Mouse (Mus musculus): ENCODE measurements at regions not wholly inside any gene's neighbourhood (a gene's known extent, or its start where the extent isn't known, plus 50 kb on each side); places are given as distances from the start of the nearest gene placed in this dataset.

GRCm38 (mm10) chr15:63036241-63036640 lies 808.7 kb downstream of the Gsdmc2 start:
- no peak for DNase-seq (ENCODE audit: low spot score in 2 of 2)

DNA sequence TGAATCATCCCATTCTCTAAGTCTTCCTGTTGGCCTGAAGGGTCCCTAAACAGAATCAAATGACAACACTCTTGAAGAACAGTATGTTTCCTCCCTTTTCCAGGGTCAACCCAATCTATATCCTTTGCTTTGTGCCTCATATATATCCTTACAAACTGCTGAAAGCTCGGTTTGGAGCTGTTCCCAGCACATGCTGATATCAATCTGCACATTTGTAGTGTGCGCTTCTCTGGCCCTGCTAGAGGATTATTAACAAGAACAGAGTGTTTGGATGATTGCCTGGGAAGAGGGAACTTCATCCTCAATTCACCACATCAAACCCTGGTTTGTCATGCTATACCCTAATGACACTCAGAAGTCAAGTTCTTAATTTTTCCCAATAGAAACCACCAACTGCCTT lies 824.2 kb downstream of the Gsdmc2 start:
- no peak for DNase-seq (ENCODE audit: low spot score in 2 of 2)

GRCm38 (mm10) chr15:63017966-63018365 lies 827.0 kb downstream of the Gsdmc2 start:
- DNase-seq (ENCODE audit: low spot score in 2 of 2) = peak in 1 of 2 experiments; percentile 28

- DNase-seq (ENCODE audit: low spot score in 2 of 2) = no peak
Measured at GRCm38 (mm10) chr15:63006471-63007228, 838.3 kb downstream of the Gsdmc2 start.

DNA sequence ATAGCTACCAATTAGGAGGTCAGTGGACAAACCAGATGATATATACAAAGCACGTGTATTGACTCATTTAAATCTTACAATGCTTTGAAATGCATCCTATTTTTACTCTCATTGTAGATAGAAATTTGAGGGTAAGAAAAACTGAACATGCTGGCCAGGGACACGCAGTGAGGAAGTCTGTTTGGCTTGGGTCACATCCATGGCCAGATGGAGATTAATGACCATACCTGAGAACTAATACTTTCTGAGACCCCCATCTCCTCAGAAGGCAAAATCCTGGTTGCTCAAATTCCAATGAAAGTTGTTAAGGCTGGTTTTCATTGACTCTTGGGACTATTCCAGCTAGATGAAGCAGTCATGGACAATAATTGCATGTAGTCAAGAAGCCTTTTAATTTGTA lies 850.3 kb downstream of the Gsdmc2 start:
- no peak for DNase-seq (ENCODE audit: low spot score in 2 of 2)

DNA sequence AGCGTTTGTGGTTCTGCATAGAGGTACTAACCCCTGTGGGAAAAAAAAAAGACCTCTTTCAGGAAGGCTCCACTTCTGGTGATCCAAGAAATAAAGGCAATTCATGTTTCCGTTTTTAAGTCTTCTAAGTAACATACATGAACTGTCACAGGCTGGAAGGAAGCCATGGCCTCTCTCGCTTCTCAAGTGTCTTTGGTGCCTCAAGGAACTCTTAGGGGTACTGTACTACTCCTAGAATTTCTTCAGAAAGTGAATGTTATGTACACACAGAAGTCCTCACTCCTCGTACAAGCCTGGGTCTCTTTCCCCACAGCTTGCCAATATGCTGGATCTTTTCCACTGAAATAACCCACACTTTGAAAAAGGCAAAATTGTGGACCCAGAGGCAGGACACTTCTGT lies 858.1 kb downstream of the Gsdmc2 start:
- no peak for DNase-seq (ENCODE audit: low spot score in 2 of 2)

- DNase-seq (ENCODE audit: low spot score in 2 of 2) = no peak
Measured at GRCm38 (mm10) chr15:62986147-62986546, 858.8 kb downstream of the Gsdmc2 start.

DNA sequence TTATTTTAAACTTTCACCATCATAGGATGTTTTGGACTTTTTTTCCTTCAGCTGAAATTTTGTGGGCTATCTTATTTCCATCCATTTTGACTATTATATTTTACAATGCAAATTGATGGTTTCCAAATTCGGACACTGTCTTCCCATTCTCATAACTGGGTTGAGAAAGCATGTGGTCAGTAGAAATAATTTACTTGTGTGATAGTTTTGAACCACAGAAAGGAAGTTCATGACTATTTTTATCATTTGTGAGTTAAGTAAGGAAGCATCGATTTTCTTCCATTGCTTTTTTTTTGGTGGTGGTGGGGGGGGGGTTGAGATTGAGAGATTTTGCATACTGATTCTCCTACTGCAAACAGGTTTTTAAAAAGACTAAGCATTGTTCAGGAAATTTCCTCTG lies 874.4 kb downstream of the Gsdmc2 start:
- no peak for DNase-seq (ENCODE audit: low spot score in 2 of 2)

- DNase-seq (ENCODE audit: low spot score in 2 of 2) = no peak
Measured at GRCm38 (mm10) chr15:62962681-62963080, 882.3 kb downstream of the Gsdmc2 start.

- no peak for DNase-seq (ENCODE audit: low spot score in 2 of 2)
Measured at GRCm38 (mm10) chr15:62960623-62961022, 884.4 kb downstream of the Gsdmc2 start.

DNA sequence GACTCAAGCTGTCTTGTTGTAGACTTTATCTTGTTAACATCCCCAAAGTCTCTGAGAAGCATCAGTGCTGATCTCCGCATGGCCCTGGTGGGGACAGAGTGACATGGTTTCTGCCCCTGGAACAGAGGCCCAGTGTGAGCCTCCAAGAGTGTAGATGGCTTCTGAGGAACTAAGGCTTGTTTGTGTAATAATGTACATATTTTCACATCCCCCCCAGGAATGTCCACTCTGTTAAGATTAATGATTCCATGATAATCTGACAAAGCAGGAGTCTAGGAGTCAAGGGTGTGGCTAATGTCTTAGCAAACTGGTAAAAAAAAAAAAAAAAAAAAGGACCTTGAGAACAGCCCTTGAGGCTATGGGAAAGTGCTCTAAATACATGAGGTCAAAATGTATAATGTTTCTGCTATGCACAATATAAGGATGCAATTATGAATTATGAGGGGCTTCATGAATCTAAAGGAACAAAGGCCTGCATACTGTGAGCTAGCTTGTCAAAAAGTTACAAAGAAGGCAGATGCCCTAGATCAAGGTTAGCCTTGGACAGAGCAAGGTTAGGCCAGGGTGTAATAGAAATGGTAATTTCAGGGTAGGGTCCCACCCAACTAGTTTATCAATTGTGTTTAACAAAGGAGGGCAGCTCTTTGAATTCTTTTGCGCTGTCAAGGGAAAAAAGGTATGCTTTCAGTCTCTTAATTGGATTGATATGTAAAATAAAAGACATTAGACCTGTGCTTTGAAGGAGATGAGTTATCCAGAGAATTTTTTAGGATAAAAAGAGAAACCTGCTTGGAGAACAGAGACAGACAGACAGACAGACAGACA lies 886.3 kb downstream of the Gsdmc2 start:
- DNase-seq (ENCODE audit: low spot score in 2 of 2) = no peak

DNA sequence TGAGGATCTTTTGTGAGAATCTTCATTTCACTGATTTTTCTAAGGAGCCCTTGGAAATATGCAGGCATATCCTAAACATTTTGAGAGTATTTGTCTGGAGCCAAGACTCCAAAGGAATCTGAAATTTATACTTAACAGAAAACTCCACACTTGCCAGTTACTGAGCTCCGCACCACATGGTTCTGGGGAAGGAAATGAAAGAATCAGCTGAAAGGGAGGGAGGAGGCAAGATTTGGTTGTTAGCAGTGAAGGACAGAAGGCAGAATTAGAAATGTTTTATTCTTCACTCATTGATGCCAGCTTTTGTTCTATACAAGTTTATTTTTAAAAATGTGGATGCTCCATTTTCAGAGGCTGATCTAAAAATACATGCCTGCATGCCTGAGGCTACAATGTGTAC lies 890.1 kb downstream of the Gsdmc2 start:
- no peak for DNase-seq (ENCODE audit: low spot score in 2 of 2)

GRCm38 (mm10) chr15:62954322-62954820 lies 890.6 kb downstream of the Gsdmc2 start:
- DNase-seq (ENCODE audit: low spot score in 2 of 2) = no peak

DNA sequence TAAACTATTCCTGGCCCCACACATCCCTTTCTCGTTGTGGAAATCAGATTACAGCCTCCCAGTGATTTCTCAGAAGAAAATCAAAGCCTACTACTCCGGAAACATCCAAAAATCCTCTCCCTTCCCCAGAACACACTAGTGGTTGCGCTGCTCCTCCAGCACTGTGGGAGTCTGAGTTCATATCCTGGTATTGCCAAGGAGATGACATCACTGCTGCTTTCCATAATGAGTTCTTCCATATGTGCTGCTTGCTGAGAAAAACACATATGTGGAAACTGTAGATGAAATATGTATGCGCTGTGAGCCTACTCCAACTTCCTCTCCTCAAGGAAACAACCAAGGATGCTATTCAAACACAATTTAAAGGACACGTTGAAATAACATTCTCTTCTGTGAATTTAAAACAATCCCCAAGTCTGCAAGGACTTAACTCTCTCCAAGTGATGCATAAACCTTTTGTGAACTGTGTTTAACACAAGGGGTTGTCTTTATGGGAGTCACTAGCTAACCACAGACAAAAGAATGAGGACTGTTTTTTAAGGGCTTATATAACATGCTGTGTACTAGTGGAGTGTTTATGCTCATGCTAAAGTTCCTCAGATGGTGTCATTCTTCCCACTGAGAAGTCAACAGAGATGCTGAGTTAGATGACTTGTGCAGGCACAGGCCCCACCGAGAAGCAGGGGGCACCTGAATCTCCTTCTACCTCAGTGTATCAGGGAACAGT lies 891.6 kb downstream of the Gsdmc2 start:
- DNase-seq (ENCODE audit: low spot score in 2 of 2) = no peak

DNA sequence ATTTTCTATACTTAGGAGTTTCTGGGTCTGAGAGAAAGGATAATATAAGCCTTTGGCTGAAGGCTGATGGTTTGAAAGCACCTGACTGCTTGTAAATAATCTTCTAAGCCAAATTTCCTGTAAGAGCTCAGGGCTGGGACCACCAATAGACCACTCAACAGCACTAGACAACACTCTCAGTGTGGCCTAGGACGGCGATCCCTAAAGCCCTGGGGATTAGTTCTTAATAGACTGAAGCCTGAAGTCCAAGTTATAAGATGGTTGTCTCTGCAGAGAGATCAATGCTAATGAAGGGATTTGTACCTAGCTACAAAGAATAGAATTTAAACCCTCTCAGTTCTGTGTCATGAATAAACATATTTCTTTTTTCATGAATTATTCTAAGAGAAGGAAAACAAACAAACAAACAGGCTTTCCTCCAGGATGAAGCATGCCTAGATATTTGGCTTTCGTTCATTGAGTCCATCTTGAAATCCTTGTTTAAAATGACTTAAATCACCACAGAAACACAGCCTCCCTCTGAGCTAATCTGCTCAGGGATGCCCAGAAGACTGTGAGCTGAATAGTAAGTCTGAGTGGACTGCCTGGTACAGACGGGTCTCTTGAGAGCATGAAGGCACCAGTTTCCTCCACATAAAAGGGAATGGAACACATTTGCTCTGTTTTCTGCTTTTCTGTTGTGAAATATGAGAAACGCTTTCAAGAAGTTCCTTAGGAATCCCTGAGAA lies 892.3 kb downstream of the Gsdmc2 start:
- no peak for DNase-seq (ENCODE audit: low spot score in 2 of 2)

- peak in 1 of 2 experiments; percentile 17 for DNase-seq (ENCODE audit: low spot score in 2 of 2)
Measured at GRCm38 (mm10) chr15:62939416-62939815, 905.6 kb downstream of the Gsdmc2 start.

DNA sequence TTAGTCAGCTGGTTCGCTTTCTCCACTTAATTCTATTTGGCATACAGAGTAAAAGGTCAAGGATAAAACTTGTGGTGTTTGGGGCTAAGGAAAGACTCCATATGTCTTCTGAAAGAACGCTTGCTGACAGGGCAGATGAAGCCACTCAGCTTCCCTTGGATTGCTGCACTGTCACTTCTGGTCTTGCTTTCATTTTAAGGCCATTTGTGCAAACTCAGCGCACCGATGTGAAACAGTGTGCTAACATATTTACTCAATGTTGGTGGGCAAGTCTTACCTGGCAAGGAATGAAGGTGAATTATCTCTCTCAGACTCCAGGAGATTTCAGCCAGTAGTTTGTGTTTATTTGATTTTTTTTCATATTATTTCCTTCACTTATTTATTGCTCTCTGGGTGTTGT lies 907.2 kb downstream of the Gsdmc2 start:
- DNase-seq (ENCODE audit: low spot score in 2 of 2) = no peak

DNA sequence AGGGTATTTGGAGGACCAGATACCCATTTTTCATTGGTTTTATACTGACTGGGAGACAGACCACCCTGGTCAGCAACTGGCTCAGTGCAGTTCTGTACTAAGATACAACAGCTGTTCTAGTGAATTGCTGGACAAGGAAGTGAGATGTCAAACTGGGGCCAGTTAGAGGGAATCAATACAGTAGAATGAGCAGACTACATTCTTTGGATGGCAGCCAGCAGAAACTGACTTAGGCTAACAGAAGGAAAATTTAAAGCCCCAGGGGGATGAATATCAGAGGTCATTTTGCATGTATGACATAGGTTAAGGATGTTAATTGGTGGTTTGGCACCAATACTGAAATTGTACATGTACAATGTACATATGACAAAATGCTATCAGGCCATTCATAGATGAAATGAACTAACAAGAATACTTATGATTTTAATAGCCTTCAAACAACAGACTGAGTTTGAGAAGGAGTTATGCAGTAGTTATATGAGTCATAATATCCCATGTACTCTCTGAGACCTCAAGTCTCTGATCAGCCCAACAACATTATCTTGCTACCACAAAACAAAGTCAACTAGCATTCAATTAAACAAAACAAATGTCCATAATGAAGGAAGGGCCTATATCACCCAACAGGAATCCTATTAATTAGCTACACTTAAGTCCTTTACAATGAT lies 910.3 kb downstream of the Gsdmc2 start:
- no peak for DNase-seq (ENCODE audit: low spot score in 2 of 2)

GRCm38 (mm10) chr15:62920520-62920919 lies 924.5 kb downstream of the Gsdmc2 start:
- peak in 1 of 2 experiments; percentile 14 for DNase-seq (ENCODE audit: low spot score in 2 of 2)

DNA sequence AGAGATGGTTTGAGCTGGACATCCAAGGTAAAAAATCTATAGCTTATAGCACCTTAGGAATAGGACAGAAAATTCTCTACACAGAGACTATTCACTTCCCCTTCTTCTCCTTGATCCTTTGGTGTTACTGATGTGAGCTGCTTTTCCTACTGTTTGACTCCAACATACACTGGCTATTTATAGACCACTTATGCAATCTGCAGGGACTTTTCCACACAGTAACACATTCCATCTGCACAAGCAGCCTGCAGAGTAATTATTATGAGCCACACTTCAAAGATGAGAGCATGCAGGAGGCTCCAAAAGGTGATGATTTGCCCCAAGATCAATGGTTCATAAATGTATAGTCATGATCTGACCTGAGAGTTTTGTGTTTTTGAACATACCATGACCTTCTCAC lies 925.7 kb downstream of the Gsdmc2 start:
- DNase-seq (ENCODE audit: low spot score in 2 of 2) = no peak
